Mouse (Mus musculus): ENCODE data around the gene Upb1. TPM values are rescaled to one million over a fixed set of nuclear protein-coding genes. Genes with fewer than 3 reads are reported as not detected.

Upb1 gene
- polyA plus RNA-seq, 1 experiment from 2014 or later = 11.9 TPM

- no peak overlapping the region for H3K27ac ChIP-seq
- H3K9me3 ChIP-seq (replicated peaks; ENCODE audit: low read length) = no peaks in the 10 kb centered on the region
- H3K4me3 ChIP-seq (replicated peaks; ENCODE audit: low read depth, low read length) = no peak overlapping the region
- no peak overlapping the region for H3K4me2 ChIP-seq (ENCODE audit: low read length)
- no peak for ATAC-seq (replicated peaks; ENCODE audit: low FRiP score, low read depth)
- peak; percentile 43 for DNase-seq (ENCODE audit: low spot score)
- no peaks in the 10 kb centered on the region for H3K36me3 ChIP-seq (ENCODE audit: insufficient read depth, low read length)
- 73% methylated on average over 3 of the region's 3 CpGs for WGBS
- H3K27me3 ChIP-seq (ENCODE audit: insufficient read depth, low read length) = no peaks in the 10 kb centered on the region
- TF ChIP-seq CTCF (IDR thresholded peaks at IDR 0.05; ENCODE audit: low read depth) = no peak
- H3K4me1 ChIP-seq (replicated peaks; ENCODE audit: insufficient read depth, low read length) = no peaks in the 10 kb centered on the region
- no peak overlapping the region for H3K9ac ChIP-seq (ENCODE audit: low read depth, low read length)
Measured at GRCm38 (mm10) chr10:75487131-75487530, 86.2 kb downstream of the Upb1 start.

GRCm38 (mm10) chr10:75489522-75489921, 88.6 kb downstream of the Upb1 start:
- TF ChIP-seq CTCF (IDR thresholded peaks at IDR 0.05; ENCODE audit: low read depth) = no peak
- Histone ChIP-seq H3K36me3 (ENCODE audit: insufficient read depth, low read length) (no peaks in the 10 kb centered on the region), H3K27ac (no peak overlapping the region), H3K4me2 (ENCODE audit: low read length) (no peak overlapping the region), H3K27me3 (ENCODE audit: insufficient read depth, low read length) (no peaks in the 10 kb centered on the region), H3K4me1 (replicated peaks; ENCODE audit: insufficient read depth, low read length) (no peaks in the 10 kb centered on the region), H3K9ac (ENCODE audit: low read depth, low read length) (no peak overlapping the region), H3K4me3 (replicated peaks; ENCODE audit: low read depth, low read length) (no peak overlapping the region), H3K9me3 (replicated peaks; ENCODE audit: low read length) (no peaks in the 10 kb centered on the region)
- DNase-seq (ENCODE audit: low spot score) = no peak
- 67% methylated on average over 2 of the region's 2 CpGs for WGBS
- no peak for ATAC-seq (replicated peaks; ENCODE audit: low FRiP score, low read depth)

- Histone ChIP-seq H3K36me3 (ENCODE audit: insufficient read depth, low read length) (no peaks in the 10 kb centered on the region), H3K4me2 (ENCODE audit: low read length) (no peak overlapping the region), H3K9ac (ENCODE audit: low read depth, low read length) (no peak overlapping the region), H3K27me3 (ENCODE audit: insufficient read depth, low read length) (no peaks in the 10 kb centered on the region), H3K27ac (no peak overlapping the region), H3K4me3 (replicated peaks; ENCODE audit: low read depth, low read length) (no peak overlapping the region), H3K9me3 (replicated peaks; ENCODE audit: low read length) (no peaks in the 10 kb centered on the region), H3K4me1 (replicated peaks; ENCODE audit: insufficient read depth, low read length) (no peaks in the 10 kb centered on the region)
- WGBS = 89% methylated on average over 2 of the region's 2 CpGs
- ATAC-seq (replicated peaks; ENCODE audit: low FRiP score, low read depth) (no peak), DNase-seq (ENCODE audit: low spot score) (no peak)
- TF ChIP-seq CTCF (IDR thresholded peaks at IDR 0.05; ENCODE audit: low read depth) = no peak
Measured at GRCm38 (mm10) chr10:75490731-75491130, 89.8 kb downstream of the Upb1 start.

Other genes with a start within 250 kb of the Upb1 start
- gene Specc1l, start 189.0 kb upstream of the Upb1 start, polyA plus RNA-seq (2015; fragmentation: Nextera tagmentation; extraction: Ambion mirVana) = 18.7 and 19.7 TPM in 2 replicates
- 5.2 and 6.3 TPM in 2 replicates for gene Adora2a, start 84.2 kb upstream of the Upb1 start, polyA plus RNA-seq (2015; fragmentation: Nextera tagmentation; extraction: Ambion mirVana)
- 113 and 125 TPM in 2 replicates for gene Snrpd3, start 116.4 kb downstream of the Upb1 start, polyA plus RNA-seq (2015; fragmentation: Nextera tagmentation; extraction: Ambion mirVana)
- 51.9 and 53.4 TPM in 2 replicates for gene Gucd1, start 116.9 kb downstream of the Upb1 start, polyA plus RNA-seq (2015; fragmentation: Nextera tagmentation; extraction: Ambion mirVana)
- 2.6 and 2.7 TPM in 2 replicates for gene Lrrc75b, start 159.2 kb downstream of the Upb1 start, polyA plus RNA-seq (2015; fragmentation: Nextera tagmentation; extraction: Ambion mirVana)
- gene Ggt1, start 160.5 kb downstream of the Upb1 start, polyA plus RNA-seq (2015; fragmentation: Nextera tagmentation; extraction: Ambion mirVana) = 317 and 388 TPM in 2 replicates
- gene Ggt5, start 188.2 kb downstream of the Upb1 start, polyA plus RNA-seq (2015; fragmentation: Nextera tagmentation; extraction: Ambion mirVana) = 4.2 and 5.1 TPM in 2 replicates
- gene Susd2, start 242.9 kb downstream of the Upb1 start, polyA plus RNA-seq (2015; fragmentation: Nextera tagmentation; extraction: Ambion mirVana) = 33.7 and 38.7 TPM in 2 replicates